Mouse (Mus musculus) cerebral cortex, adult 2 months (tissue): ENCODE results near the gene D930020B18Rik.

ENCODE experiments used
- WGBS: fragments of 180-500 bp; shearing (Covaris S2); methylation state at CpG from one replicate; pipeline ENCODE4 v1.1.7; 2018; 5-methylcytosine and 5-hydroxymethylcytosine counted together

The D930020B18Rik gene

GRCm38 (mm10) chr10:121703619-121704018 lies 62.2 kb downstream of the D930020B18Rik start:
- 38% methylated on average over 6 of the region's 6 CpGs for WGBS

GRCm38 (mm10) chr10:121704871-121705270 lies 63.5 kb downstream of the D930020B18Rik start:
- 82% methylated on average over 6 of the region's 6 CpGs for WGBS

- 76% methylated on average over 15 of the region's 15 CpGs for WGBS
These were observed 64.2 kb downstream of the D930020B18Rik start for GRCm38 (mm10) chr10:121705399-121706163.

GRCm38 (mm10) chr10:121718896-121719585 lies 77.7 kb downstream of the D930020B18Rik start:
- 96% methylated on average over 18 of the region's 18 CpGs for WGBS

GRCm38 (mm10) chr10:121720701-121721100 lies 79.3 kb downstream of the D930020B18Rik start:
- 96% methylated on average over 13 of the region's 13 CpGs for WGBS

GRCm38 (mm10) chr10:121726505-121726904 lies 85.1 kb downstream of the D930020B18Rik start:
- WGBS: 76% methylated on average over 4 of the region's 4 CpGs

- 89% methylated on average over 4 of the region's 4 CpGs for WGBS
These were observed 85.8 kb downstream of the D930020B18Rik start for GRCm38 (mm10) chr10:121727151-121727550.

GRCm38 (mm10) chr10:121728226-121728625 lies 86.8 kb downstream of the D930020B18Rik start:
- 92% methylated on average over 4 of the region's 4 CpGs for WGBS

GRCm38 (mm10) chr10:121731048-121731725 lies 89.8 kb downstream of the D930020B18Rik start:
- WGBS: 94% methylated on average over 8 of the region's 8 CpGs

GRCm38 (mm10) chr10:121732542-121732941 lies 91.2 kb downstream of the D930020B18Rik start:
- 83% methylated on average over 9 of the region's 9 CpGs for WGBS

- 75% methylated on average over 3 of the region's 3 CpGs for WGBS
These were observed 95.9 kb downstream of the D930020B18Rik start for GRCm38 (mm10) chr10:121737256-121737655.

GRCm38 (mm10) chr10:121739548-121740505 lies 98.4 kb downstream of the D930020B18Rik start, which contains the start of gene BC048403:
Gene BC048403 (plus strand): TSS chr10:121739937.
- WGBS: under 1% methylated on average over 68 of the region's 68 CpGs

GRCm38 (mm10) chr10:121742336-121742735 lies 100.9 kb downstream of the D930020B18Rik start:
- 72% methylated on average over 4 of the region's 4 CpGs for WGBS
